Mouse (Mus musculus): ENCODE measurements at regions not wholly inside any gene's neighbourhood (a gene's known extent, or its start where the extent isn't known, plus 50 kb on each side); places are given as distances from the start of the nearest gene placed in this dataset.

GRCm38 (mm10) chr3:60281229-60281628 is 191.4 kb upstream of the Mbnl1 start:
- no peak for TF ChIP-seq CTCF (IDR thresholded peaks at IDR 0.05; ENCODE audit: low read depth, low read length)
- no peak for TF ChIP-seq POLR2AphosphoS5 (IDR thresholded peaks at IDR 0.05; ENCODE audit: insufficient replicate concordance, low read depth, low read length)
- no peak for TF ChIP-seq GATA1 (IDR thresholded peaks at IDR 0.05; ENCODE audit: borderline replicate concordance, low read length)
- no peak for TF ChIP-seq GATA2 (IDR thresholded peaks at IDR 0.05; ENCODE audit: borderline replicate concordance, low read depth, low read length)
- no peak for TF ChIP-seq TAL1 (conservative IDR thresholded peaks at IDR 0.05; ENCODE audit: low read depth, low read length)
